Mouse (Mus musculus) heart, postnatal 25 days (tissue): Measurements from ENCODE around the gene Wdr82. TPM values are rescaled to one million over a fixed set of nuclear protein-coding genes. Genes with fewer than 3 reads are reported as not detected.

Source experiments
- DNase-seq: peaks from one replicate; pipeline ENCODE4 v3.0.0; 2022; ENCODE audit warnings: low spot score
- intact Hi-C: fragments of 180-260 bp; cut with DNase I; formaldehyde crosslinking; loops from one replicate; pipeline ENCODE4 v1.15.1; 2025
- microRNA-seq: library from miRNA; unstranded; fragments of <30 nt; microRNA quantifications from one replicate; pipeline ENCODE4 v1.2.0, GENCODE M21; 2022
- total RNA-seq, 2 experiments: library from RNA; stranded (reverse); gene quantifications; 2 replicates each; pipeline ENCODE4 v1.2.3; 2021

The Wdr82 gene
- total RNA-seq, 2 experiments from 2014 or later = 42.6 to 45.8 TPM

DNA sequence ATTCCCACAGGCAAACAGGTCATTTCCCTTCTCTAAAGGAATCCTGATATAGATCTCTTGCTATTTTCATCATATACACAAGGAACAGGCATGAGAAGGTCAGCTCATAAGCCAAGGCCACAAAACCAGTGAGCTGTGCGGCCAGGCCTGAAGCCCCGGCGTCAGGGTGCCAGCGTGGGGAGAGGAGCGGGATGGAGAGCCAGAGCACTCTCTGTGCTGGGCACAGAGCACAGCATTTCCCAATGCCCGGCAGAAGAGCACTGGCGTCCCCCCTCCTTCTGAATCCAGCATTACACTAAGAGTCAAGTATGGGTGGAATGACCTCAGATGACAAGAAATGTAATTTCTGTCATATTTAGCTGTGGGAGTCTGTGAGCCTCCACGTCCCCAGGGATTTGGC, 66.7 kb downstream of the Wdr82 start:
- intact Hi-C loops = no loop called here
- no peak for DNase-seq

DNA sequence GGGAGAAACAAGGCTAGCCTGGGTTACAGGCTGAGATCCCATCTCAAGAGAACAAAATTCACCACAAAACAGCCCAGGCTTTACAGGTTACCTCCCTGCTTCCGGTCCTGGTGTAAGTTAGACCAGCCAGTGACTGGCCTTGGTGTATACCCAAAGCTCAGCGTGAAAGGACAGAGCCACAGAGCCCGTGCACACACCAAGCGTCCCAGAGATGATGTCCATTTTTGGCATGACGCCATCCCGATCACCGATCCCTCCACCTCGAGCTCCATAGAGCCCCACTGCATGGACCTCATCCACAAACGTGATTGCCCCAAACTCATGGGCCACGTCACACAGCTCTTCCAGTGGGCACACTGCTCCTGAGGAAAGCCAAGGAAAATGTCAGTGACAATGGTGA, 67.2 kb downstream of the Wdr82 start:
- intact Hi-C loops = no loop called here
- DNase-seq = no peak

Small RNA genes lying within 50 kb of the gene (microRNA-seq; reads per million reads assigned to microRNA genes)
- gene Mir135a-1 = not detected
- 96,081 reads per million, percentile 100 among the genes with 10 or more reads in this experiment for gene Mirlet7g

Other genes with a start within 250 kb of the Wdr82 start
- under 1 TPM; 0.16 to 0.28 TPM for gene Col6a5, start 210.3 kb upstream of the Wdr82 start, total RNA-seq
- not detected for gene Col6a4, start 74.1 kb upstream of the Wdr82 start, total RNA-seq
- gene Glyctk, start 12.8 kb upstream of the Wdr82 start, total RNA-seq = 1 to 10 TPM; 1.7 to 2.1 TPM
- gene Ppm1m, start 28.8 kb downstream of the Wdr82 start, total RNA-seq = 10 to 100 TPM; 10.0 to 12.2 TPM
- 100 to 1,000 TPM; 160 to 189 TPM for gene Twf2, start 32.2 kb downstream of the Wdr82 start, total RNA-seq
- under 1 TPM; 0.52 to 0.64 TPM for gene Tlr9, start 51.7 kb downstream of the Wdr82 start, total RNA-seq
- gene Alas1, start 77.7 kb downstream of the Wdr82 start, total RNA-seq = 100 to 1,000 TPM; 571 to 593 TPM
- gene Poc1a, start 110.1 kb downstream of the Wdr82 start, total RNA-seq = 1 to 10 TPM; 3.3 to 3.4 TPM
- 10 to 100 TPM; 43.6 to 67.0 TPM for gene Dusp7, start 197.7 kb downstream of the Wdr82 start, total RNA-seq